Mouse (Mus musculus) cerebellum, adult 11 months (tissue): ENCODE results near the gene Stx4a.
A peak's percentile ranks its signal among the peaks of the same experiment; 100 is the strongest.
"Not testable (repeated sequence)": the region's sequence is repeated elsewhere in the genome, so short reads cannot be mapped to it uniquely, and the experiment has no call there.

ENCODE experiments used
- DNase-seq: peaks from one replicate; pipeline ENCODE4 v3.0.0; 2022

The Stx4a gene

GRCm38 (mm10) chr7:127824176-127824871 is at the start of gene Stx4a, which contains the start of gene Stx1b:
Gene Stx4a (plus strand): TSS chr7:127824294.
Gene Stx1b (minus strand): TSS chr7:127824549.
- DNase-seq, result peak; percentile 76

GRCm38 (mm10) chr7:127775837-127776236 is 48.3 kb upstream of the Stx4a start:
- DNase-seq, result not testable (repeated sequence)

- DNase-seq, result peak; percentile 88
Observed at GRCm38 (mm10) chr7:127776426-127776825, 47.7 kb upstream of the Stx4a start, which contains the start of gene Setd1a. Gene Setd1a (plus strand): TSS chr7:127776670.

DNA sequence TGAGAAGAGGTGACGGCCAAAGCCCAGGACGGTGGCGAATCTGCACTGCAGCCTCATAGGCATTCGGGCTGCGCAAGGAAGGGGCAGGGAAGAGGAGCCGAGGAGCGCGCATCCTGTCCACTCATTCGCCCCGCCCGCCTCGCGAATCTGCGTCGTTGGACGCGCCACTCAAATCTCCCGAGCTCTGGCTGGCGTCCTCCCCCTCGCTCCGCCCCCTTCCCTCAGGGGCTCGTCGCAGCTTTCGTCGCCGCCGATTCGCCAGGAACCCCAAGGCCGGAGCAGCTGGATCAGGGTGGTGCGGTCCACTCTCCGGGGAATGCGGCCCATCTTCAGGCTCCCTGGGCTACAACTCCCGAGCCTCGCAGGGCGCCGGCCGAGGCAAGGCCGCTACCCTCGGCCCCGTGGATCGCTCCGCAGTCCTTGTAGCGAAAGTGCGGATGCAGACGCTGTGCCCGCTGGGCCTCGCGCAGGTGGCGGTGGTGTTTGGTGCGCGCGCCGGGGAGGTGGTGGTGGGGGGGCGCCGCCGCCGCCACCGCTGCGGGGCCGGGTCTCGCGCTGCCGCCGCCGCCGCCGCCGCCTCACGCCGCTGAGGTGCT is 47.1 kb upstream of the Stx4a start:
- peak; percentile 97 for DNase-seq

DNA sequence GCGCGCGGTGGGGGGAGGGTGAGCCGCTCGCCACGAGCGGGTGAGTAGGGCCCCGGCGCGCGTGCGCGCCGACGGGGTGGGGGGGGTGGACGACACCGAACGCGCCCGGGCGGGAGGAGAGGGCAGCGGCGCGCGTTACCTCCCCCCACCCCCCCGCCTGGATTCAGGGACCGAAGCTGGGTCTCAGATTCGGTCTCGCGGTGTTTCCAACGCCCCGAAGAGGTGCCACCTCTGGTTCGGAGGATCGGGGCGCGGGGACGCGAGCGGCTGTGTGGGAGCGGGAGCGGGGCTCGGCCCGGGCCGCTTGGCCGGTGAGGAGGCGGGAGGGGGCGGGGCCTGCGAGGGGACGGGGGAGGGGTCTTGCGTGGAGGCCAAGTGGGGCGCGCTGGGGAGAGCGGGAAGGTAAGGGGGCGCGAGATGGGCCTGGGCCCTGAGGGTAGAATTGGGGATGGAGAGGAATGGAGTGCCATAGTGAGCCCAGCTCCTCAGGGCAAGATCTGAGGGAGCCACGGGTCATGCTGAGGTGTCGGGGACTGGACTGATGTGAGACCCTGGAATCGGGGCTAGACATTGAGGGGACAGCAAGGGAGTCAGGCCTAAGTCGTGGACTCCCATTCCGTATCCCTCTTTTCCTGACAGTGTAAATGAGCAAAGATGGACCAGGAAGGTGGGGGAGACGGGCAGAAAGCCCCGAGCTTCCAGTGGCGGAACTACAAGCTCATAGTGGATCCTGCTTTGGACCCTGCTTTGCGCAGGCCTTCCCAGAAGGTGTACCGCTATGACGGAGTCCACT is 46.4 kb upstream of the Stx4a start:
- peak; percentile 66 for DNase-seq

DNA sequence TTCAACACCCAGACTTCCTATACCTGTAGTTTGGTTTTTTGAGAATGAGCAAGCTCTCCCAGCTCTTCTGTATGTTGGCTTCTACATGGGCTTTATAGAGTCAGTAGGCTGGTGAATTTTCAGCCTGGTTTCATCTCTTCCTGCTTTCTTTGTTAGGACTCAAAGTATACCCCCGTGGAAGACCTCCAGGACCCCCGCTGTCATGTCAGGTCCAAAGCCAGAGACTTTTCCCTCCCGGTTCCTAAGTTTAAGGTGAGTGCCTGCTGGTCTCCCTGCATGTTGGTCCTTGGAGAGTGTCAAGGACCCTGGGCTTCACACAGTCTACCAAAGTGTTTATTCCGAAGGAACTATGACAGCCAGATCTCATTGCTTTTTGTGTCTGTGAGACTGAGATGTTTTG is 45.7 kb upstream of the Stx4a start:
- peak; percentile 29 for DNase-seq

- no peak for DNase-seq
Observed at GRCm38 (mm10) chr7:127785308-127785707, 38.8 kb upstream of the Stx4a start, which contains the start of gene Gm49388. Gene Gm49388 (plus strand): TSS chr7:127785608.

- no peak for DNase-seq
Observed at GRCm38 (mm10) chr7:127797076-127797845, 26.8 kb upstream of the Stx4a start.

DNA sequence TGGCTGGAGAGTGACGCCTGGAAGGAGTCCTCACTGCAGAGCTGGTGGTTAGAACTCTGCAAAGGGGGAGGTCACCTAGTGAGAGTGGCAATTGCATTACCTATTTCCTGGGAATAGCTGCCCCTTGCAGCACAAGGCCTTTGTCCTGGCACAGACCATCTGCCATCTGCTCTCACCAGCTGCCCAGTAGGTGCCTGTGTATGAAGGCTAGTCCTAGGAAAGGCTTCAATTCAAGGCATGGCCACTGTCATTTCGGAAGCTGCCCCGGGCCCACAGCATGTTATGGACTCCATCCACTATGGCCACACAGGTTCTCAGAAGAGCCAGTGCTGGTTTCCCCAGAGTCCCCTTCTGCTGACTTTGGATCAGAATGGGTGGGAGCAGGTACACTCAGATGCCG is 25.5 kb upstream of the Stx4a start:
- peak; percentile 90 for DNase-seq

- DNase-seq, result no peak
Observed at GRCm38 (mm10) chr7:127799211-127799610, 24.9 kb upstream of the Stx4a start.

- DNase-seq, result no peak
Observed at GRCm38 (mm10) chr7:127799738-127800137, 24.4 kb upstream of the Stx4a start.

DNA sequence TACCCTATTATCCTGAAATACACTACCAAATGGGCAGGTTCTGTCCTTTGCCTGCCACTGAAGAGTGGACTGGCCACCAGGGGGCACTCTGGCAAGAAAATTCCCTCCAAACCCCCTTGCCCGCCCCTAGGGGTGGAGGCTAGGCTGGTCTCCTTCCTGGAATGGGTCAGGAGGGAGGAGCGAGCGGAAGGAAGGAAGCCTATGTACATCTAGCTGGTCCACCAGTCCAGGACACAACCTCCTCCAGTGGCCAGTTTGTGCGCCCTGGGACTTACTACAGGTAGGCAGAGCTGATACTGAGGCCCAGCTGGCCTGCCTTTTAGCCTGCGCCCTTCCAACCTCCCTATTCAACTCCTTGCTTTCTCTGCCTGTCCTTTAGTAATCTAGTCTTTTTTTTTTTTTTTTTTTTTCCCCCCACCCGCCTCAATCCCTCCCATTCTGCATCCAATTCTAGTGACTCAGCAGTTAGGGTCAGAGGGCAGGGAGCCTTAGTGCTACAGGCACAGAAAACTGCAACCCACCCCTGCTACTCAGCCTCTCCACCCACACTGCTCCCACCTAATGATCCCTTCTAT is 23.6 kb upstream of the Stx4a start, which contains the start of gene Hsd3b7:
Gene Hsd3b7, plus strand, starts transcription at position 170 of the 575 bp plus-strand sequence.
- peak; percentile 85 for DNase-seq

DNA sequence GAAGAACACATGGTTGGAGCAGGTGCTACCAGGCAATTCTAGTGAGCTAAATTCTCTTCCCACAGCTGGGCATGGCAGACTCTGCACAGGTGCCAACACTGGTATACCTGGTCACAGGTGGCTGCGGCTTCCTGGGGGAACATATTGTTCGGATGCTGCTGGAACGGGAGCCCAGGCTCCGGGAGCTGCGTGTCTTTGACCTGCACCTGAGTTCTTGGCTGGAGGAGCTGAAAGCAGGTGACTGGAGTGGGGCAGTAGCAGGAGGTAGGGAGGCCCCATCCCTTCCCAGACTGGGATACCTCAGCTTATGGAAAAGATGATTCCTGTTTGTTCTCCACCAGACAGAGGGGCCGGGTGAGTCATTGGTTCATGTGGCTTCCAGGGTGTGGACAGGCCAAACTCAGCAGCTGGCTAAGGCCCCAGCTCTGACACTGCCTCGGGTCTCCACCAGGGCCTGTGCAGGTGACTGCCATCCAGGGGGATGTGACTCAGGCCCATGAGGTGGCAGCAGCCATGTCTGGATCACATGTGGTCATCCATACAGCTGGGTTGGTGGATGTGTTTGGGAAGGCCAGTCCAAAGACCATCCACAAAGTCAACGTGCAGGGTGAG is 23.0 kb upstream of the Stx4a start:
- DNase-seq, result no peak

DNA sequence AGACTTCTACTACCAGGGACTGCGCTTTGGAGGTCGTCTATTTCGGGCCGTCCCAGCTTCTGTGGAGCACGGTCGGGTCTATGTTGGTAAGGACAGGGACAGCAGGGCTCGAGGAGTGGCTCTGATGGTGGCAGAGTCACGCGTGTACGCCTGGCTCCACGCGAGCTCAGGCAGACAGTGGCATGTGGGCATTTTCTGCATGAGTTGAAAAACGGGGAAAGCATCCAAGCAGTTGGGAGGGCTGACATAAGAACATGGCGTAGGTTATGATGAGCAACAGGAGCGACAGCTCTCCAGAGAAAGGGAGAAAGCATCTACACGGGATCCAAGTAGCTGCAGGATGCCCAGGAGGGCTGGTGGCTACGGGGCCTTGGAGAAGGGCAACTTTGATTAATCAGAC is 21.8 kb upstream of the Stx4a start:
- DNase-seq, result peak; percentile 79

GRCm38 (mm10) chr7:127808821-127809220 is 15.3 kb upstream of the Stx4a start:
- DNase-seq, result no peak

DNA sequence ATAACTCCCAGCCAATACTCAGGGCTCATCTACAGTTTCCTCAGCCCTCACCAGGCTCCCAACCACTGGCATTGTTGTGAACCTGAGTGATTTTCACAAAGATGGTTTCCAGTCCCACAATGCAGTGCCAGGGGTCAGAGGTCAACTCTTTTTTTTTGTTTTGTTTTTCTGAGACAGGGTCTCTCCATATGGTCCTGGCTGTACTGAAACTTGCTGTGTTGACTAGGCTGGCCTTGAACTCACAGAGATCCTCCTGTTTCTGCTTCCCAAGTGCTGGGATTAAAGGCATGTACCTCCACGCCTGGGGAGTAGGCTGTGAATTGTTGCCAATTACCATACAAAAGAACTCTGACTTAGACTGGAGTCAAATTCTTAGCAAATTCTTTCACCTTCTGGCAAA is 14.2 kb upstream of the Stx4a start:
- no peak for DNase-seq

- no peak for DNase-seq
Observed at GRCm38 (mm10) chr7:127810650-127811049, 13.4 kb upstream of the Stx4a start.

GRCm38 (mm10) chr7:127811240-127811639 is 12.9 kb upstream of the Stx4a start:
- DNase-seq, result no peak

GRCm38 (mm10) chr7:127812292-127812691 is 11.8 kb upstream of the Stx4a start:
- no peak for DNase-seq

- DNase-seq, result no peak
Observed at GRCm38 (mm10) chr7:127813821-127814220, 10.3 kb upstream of the Stx4a start.

DNA sequence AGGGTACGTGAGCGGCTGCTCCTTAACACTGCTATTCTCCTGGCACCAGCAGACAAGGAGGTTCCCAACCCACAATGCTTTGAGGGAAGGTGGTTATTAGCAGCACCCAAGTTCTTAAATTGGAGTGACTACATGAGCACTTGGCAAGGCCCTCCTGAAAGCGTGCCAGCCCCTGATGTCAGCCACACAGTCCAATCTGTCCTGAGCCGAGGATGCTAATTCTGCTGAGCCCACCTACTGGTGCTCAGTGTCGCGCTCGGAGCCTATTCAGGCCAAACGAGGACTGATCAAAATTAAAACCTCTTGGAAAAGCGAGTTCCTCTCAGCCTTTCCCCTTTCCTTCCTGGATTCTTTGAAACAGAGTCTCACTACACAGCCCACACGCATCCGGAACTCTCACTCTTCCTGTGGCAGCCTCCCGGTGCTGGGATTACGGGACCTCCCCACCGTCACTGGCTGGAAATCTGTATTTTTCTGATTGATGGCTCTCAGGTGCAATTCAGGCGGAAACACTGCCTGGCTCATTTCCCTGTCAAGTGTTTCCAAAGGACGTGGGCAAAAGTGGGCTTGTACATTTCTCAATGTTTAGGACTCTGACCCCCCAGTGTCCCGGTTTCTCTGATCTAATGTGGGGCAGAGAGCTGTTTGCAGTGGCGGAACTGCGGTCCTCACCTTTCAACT is 9.7 kb upstream of the Stx4a start:
- DNase-seq, result peak; percentile 94
